In genomic region chr5:116024327-116024739, GRCm38 (mm10) we compare ENCODE assay signal across 8 mouse cellular contexts. TPM values are rescaled to one million over a fixed set of nuclear protein-coding genes. Genes with fewer than 3 reads are reported as not detected.
DNase-seq lines count a peak whose midpoint lies in the region; ATAC-seq and TF ChIP-seq lines count a peak whose summit lies in the region.

Gene Prkab1, minus strand, starts transcription at chr5:116024508.

- peak within 1 kb of the TSS; percentile 73 for H3K27ac ChIP-seq in hindbrain, embryonic 14.5 days

- POLR2A ChIA-PET in Patski (lab: Charles Lee) = interaction anchor here (1.2 to 1.9 kb wide), 3 partner anchors 11 to 47 kb away, joined by 4 to 13 read pairs (median 7); no protein-coding TSS in a partner anchor

- H3K4me2 ChIP-seq in hindbrain, embryonic 14.5 days (replicated peaks) = peak within 1 kb of the TSS; percentile 77

- peaks cover 13% of the 10 kb centered on the region for H3K4me1 ChIP-seq in hindbrain, embryonic 14.5 days (replicated peaks; ENCODE audit: control insufficient read depth, insufficient read depth, low read length)

- no peak for TF ChIP-seq CTCF in Patski (IDR thresholded peaks at IDR 0.05)

- in situ Hi-C loops in Patski (cut with MboI; ENCODE audit: low pct_unique_long_range_greater_than_20kb) = loop anchor here (5.0 kb wide), 1 partner anchor 47 kb away; no protein-coding TSS in a partner anchor

- peak; percentile 86 for DNase-seq in Patski (ENCODE audit: low read depth, low spot score)
- DNase-seq in cerebellum, postnatal 14 days = peak; percentile 93 to 94
- peak; percentile 70 to 82 for DNase-seq in frontal cortex, postnatal 25 days (ENCODE audit: low spot score in 2 of 2)
- DNase-seq in hindbrain, embryonic 14.5 days (ENCODE audit: low spot score) = peak; percentile 92
- peak; percentile 90 for DNase-seq in layer of hippocampus, postnatal 36 days
- peak; percentile 95 for DNase-seq in lung, postnatal 36 days
- DNase-seq in retina, postnatal 1 day = peak; percentile 98
- peak; percentile 85 to 94 for DNase-seq in urinary bladder, adult 18-20 months (ENCODE audit: low spot score in 2 of 2)

- H3K9ac ChIP-seq in hindbrain, embryonic 14.5 days = peak within 1 kb of the TSS; percentile 84

- CTCF ChIA-PET in Patski (lab: Charles Lee) = interaction anchor here (2.9 kb wide), 1 partner anchor 15 kb away, joined by 13 read pairs; no protein-coding TSS in a partner anchor

- under 1% methylated on average over 46 of the region's 46 CpGs for WGBS in hindbrain, embryonic 14.5 days

- H3K4me3 ChIP-seq in hindbrain, embryonic 14.5 days (replicated peaks; ENCODE audit: low read length) = peak within 1 kb of the TSS; percentile 91

- peak; percentile 97 for ATAC-seq in Patski
- ATAC-seq in hindbrain, embryonic 14.5 days (ENCODE audit: low FRiP score) = peak; percentile 98

- no peaks in the 10 kb centered on the region for H3K9me3 ChIP-seq in hindbrain, embryonic 14.5 days (ENCODE audit: control insufficient read depth, low read length)

- no peaks in the 10 kb centered on the region for H3K27me3 ChIP-seq in Patski
- no peaks in the 10 kb centered on the region for H3K27me3 ChIP-seq in hindbrain, embryonic 14.5 days (ENCODE audit: control insufficient read depth, insufficient read depth, low read length)

- H3K36me3 ChIP-seq in hindbrain, embryonic 14.5 days (replicated peaks; ENCODE audit: control insufficient read depth, insufficient read depth) = peaks cover 23% of the 10 kb centered on the region

RNA-seq across cellular contexts. Expression of gene Prkab1, which starts in this region (rescaled TPM):
- polyA plus RNA-seq in Patski (2021) = 105 TPM
- polyA plus RNA-seq in hindbrain, embryonic 14.5 days (2014; fragmentation: Nextera tagmentation; extraction: Ambion mirVana) = 45.6 and 47.7 TPM in 2 replicates
- 10 to 100 TPM; 16.4 to 17.5 TPM for total RNA-seq in layer of hippocampus, postnatal 36 days (2021)

Comparison
In these comparisons a context has a peak if more than half of its experiments do, and no peak if none do; other contexts are left out.
1. Peak in every context shown above with its lines: DNase-seq, ATAC-seq, H3K4me3 ChIP-seq and H3K27ac ChIP-seq.